ENCODE assay signal across 18 mouse cellular contexts in genomic region chr6:6875136-6875535, GRCm38 (mm10). TPM values are rescaled to one million over a fixed set of nuclear protein-coding genes. Genes with fewer than 3 reads are reported as not detected.
A peak's percentile ranks its signal among the peaks of the same experiment; 100 is the strongest.
DNase-seq lines count a peak whose midpoint lies in the region; ATAC-seq and TF ChIP-seq lines count a peak whose summit lies in the region.
"Had no signal": no experiment of that assay in that cellular context is flagged by ENCODE, and none has a peak within 500 bp of the region (broad histone marks: within the 10 kb centered on the region; RNA-seq: fewer than 3 reads in every experiment).

No protein-coding gene starts in this region.

- H3K4me1 ChIP-seq in heart, embryonic 10.5 days: peaks cover 23% of the 10 kb centered on the region
- H3K4me1 ChIP-seq in forebrain, embryonic 12.5 days: peaks cover 19% of the 10 kb centered on the region
- peaks cover 17% of the 10 kb centered on the region; the same call in 1 of the 2 replicates for H3K4me1 ChIP-seq in midbrain, embryonic 13.5 days (replicated peaks)
- H3K4me1 ChIP-seq: liver, embryonic 12.5 days had no signal

- no peak for TF ChIP-seq POLR2A in brain, embryonic 14.5 days (IDR thresholded peaks at IDR 0.05; ENCODE audit: borderline replicate concordance, extremely low read depth, insufficient read depth, insufficient read length, poor library complexity, severe bottlenecking)

- H3K4me3 ChIP-seq in heart, embryonic 10.5 days: peak overlapping the region; percentile 25; the same call in 1 of the 2 replicates
- peak overlapping the region; percentile 34 for H3K4me3 ChIP-seq in forebrain, embryonic 12.5 days (replicated peaks)
- H3K4me3 ChIP-seq in midbrain, embryonic 13.5 days (replicated peaks): no peak overlapping the region
- H3K4me3 ChIP-seq: hindbrain, embryonic 12.5 days; liver, embryonic 12.5 days; neural tube, embryonic 12.5 days had no signal

- ATAC-seq in forebrain, embryonic 12.5 days (ENCODE audit: low FRiP score): no peak
- ATAC-seq in midbrain, embryonic 13.5 days: no peak
- ATAC-seq: activated CD4-positive, CD25-positive, alpha-beta regulatory T cell, adult 4 months; liver, embryonic 12.5 days had no signal

- no peaks in the 10 kb centered on the region for H3K36me3 ChIP-seq in heart, embryonic 10.5 days
- H3K36me3 ChIP-seq in forebrain, embryonic 12.5 days (replicated peaks): no peaks in the 10 kb centered on the region
- H3K36me3 ChIP-seq in midbrain, embryonic 13.5 days: no peaks in the 10 kb centered on the region
- H3K36me3 ChIP-seq: hindbrain, embryonic 12.5 days; liver, embryonic 12.5 days; neural tube, embryonic 12.5 days had no signal

- peak overlapping the region; percentile 48 for H3K4me2 ChIP-seq in forebrain, embryonic 12.5 days
- peak overlapping the region; percentile 36 for H3K4me2 ChIP-seq in midbrain, embryonic 13.5 days (replicated peaks)
- H3K4me2 ChIP-seq: liver, embryonic 12.5 days; neural tube, embryonic 12.5 days had no signal

- intact Hi-C loops in heart, postnatal 36 days (cut with DNase I): loop anchor here (5.0 kb wide), 1 partner anchor 82 kb away; the partner anchor contains the start of gene Sdhaf3

- H3K9ac ChIP-seq in forebrain, embryonic 12.5 days: peak overlapping the region; percentile 63
- H3K9ac ChIP-seq in midbrain, embryonic 13.5 days (replicated peaks): no peak overlapping the region
- H3K9ac ChIP-seq: hindbrain, embryonic 12.5 days; liver, embryonic 12.5 days; neural tube, embryonic 12.5 days had no signal

- WGBS in heart, embryonic 10.5 days: under 1% methylated on average over 11 of the region's 11 CpGs
- 1% methylated on average over 11 of the region's 11 CpGs for WGBS in forebrain, embryonic 12.5 days
- 0% methylated on average over 11 of the region's 11 CpGs for WGBS in midbrain, embryonic 13.5 days

- H3K27ac ChIP-seq in heart, embryonic 10.5 days: no peak overlapping the region
- H3K27ac ChIP-seq in forebrain, embryonic 12.5 days: peak overlapping the region; percentile 93
- peak overlapping the region; percentile 72 for H3K27ac ChIP-seq in midbrain, embryonic 13.5 days
- H3K27ac ChIP-seq: hindbrain, embryonic 12.5 days; kidney, postnatal 0 days; liver, embryonic 12.5 days; neural tube, embryonic 12.5 days had no signal

- H3K27me3 ChIP-seq in heart, embryonic 10.5 days (ENCODE audit: insufficient read depth, poor library complexity, severe bottlenecking): peaks cover 100% of the 10 kb centered on the region
- peaks cover 94% of the 10 kb centered on the region for H3K27me3 ChIP-seq in forebrain, embryonic 12.5 days
- H3K27me3 ChIP-seq in midbrain, embryonic 13.5 days: peaks cover 99% of the 10 kb centered on the region

- TF ChIP-seq CTCF in brain, embryonic 14.5 days (IDR thresholded peaks at IDR 0.05; ENCODE audit: borderline replicate concordance, extremely low read depth, insufficient read depth, insufficient read length): no peak

- H3K9me3 ChIP-seq in heart, embryonic 10.5 days: no peaks in the 10 kb centered on the region
- H3K9me3 ChIP-seq in forebrain, embryonic 12.5 days: no peaks in the 10 kb centered on the region
- H3K9me3 ChIP-seq in midbrain, embryonic 13.5 days: no peaks in the 10 kb centered on the region
- H3K9me3 ChIP-seq: hindbrain, embryonic 12.5 days; liver, embryonic 12.5 days; neural tube, embryonic 12.5 days had no signal

- no peak for DNase-seq in heart, embryonic 10.5 days (ENCODE audit: low spot score)
- no peak for DNase-seq in heart, postnatal 36 days
- DNase-seq in brain, embryonic 14.5 days (ENCODE audit: low read depth): peak; percentile 57
- DNase-seq in cerebellum, adult 18-20 months: no peak
- DNase-seq in lung, postnatal 4 days: no peak
- no peak for DNase-seq in spleen, postnatal 36 days (ENCODE audit: low spot score in 2 of 2)
- DNase-seq: gastrocnemius, postnatal 25 days; layer of hippocampus, postnatal 36 days; right cerebral cortex, postnatal 14 days; thymus, postnatal 14 days had no signal

RNA-seq across cellular contexts. Expression of gene Dlx5, which starts 6.7 kb away (rescaled TPM):
- 4.0 and 8.9 TPM in 2 replicates for polyA plus RNA-seq in heart, embryonic 10.5 days (2016; fragmentation: Nextera tagmentation; extraction: Ambion mirVana)
- under 1 TPM; 0.19 TPM for total RNA-seq in heart, postnatal 36 days (2021)
- polyA plus RNA-seq in brain, embryonic 14.5 days (2012; rRNA removed): 15.5 and 20.4 TPM in 2 replicates
- polyA plus RNA-seq in forebrain, embryonic 12.5 days (2016; fragmentation: Nextera tagmentation; extraction: Ambion mirVana): 68.0 and 102 TPM in 2 replicates
- 22.4 and 22.9 TPM in 2 replicates for polyA plus RNA-seq in midbrain, embryonic 13.5 days (2015; fragmentation: Nextera tagmentation; extraction: Ambion mirVana)
- total RNA-seq: gastrocnemius, postnatal 25 days; MEL had no signal
- polyA plus RNA-seq: activated CD4-positive, CD25-positive, alpha-beta regulatory T cell, adult 4 months; liver, embryonic 12.5 days had no signal

RNA-seq across cellular contexts. Expression of gene Dlx6, which starts 12.0 kb away (rescaled TPM):
- 0.23 and 0.57 TPM in 2 replicates for polyA plus RNA-seq in heart, embryonic 10.5 days (2016; fragmentation: Nextera tagmentation; extraction: Ambion mirVana)
- not detected for total RNA-seq in heart, postnatal 36 days (2021)
- 13.2 and 22.9 TPM in 2 replicates for polyA plus RNA-seq in brain, embryonic 14.5 days (2012; rRNA removed)
- polyA plus RNA-seq in forebrain, embryonic 12.5 days (2016; fragmentation: Nextera tagmentation; extraction: Ambion mirVana): 10.1 and 15.7 TPM in 2 replicates
- 3.1 and 4.4 TPM in 2 replicates for polyA plus RNA-seq in midbrain, embryonic 13.5 days (2015; fragmentation: Nextera tagmentation; extraction: Ambion mirVana)
- total RNA-seq: gastrocnemius, postnatal 25 days; MEL had no signal
- polyA plus RNA-seq: activated CD4-positive, CD25-positive, alpha-beta regulatory T cell, adult 4 months; kidney, postnatal 0 days; liver, embryonic 12.5 days; neural tube, embryonic 12.5 days had no signal
